Mouse (Mus musculus) ovary, adult 18-20 months (tissue): ENCODE measurements at regions not wholly inside any gene's neighbourhood (a gene's known extent, or its start where the extent isn't known, plus 50 kb on each side); places are given as distances from the start of the nearest gene placed in this dataset.

Experiments
- DNase-seq: peaks from one replicate; pipeline ENCODE4 v3.0.0; 2022; ENCODE audit warnings: low spot score, mixed read lengths

- DNase-seq: no peak
Observed at GRCm38 (mm10) chr6:140368354-140369069, 55.3 kb upstream of the Plekha5 start.

- no peak for DNase-seq
Observed at GRCm38 (mm10) chr6:140367303-140367702, 56.6 kb upstream of the Plekha5 start.

- DNase-seq: no peak
Observed at GRCm38 (mm10) chr6:140366791-140367190, 57.1 kb upstream of the Plekha5 start.

GRCm38 (mm10) chr6:140360996-140361395 lies 62.9 kb upstream of the Plekha5 start:
- no peak for DNase-seq

GRCm38 (mm10) chr6:140357901-140358300 lies 66.0 kb upstream of the Plekha5 start:
- DNase-seq: no peak

- no peak for DNase-seq
Observed at GRCm38 (mm10) chr6:140357300-140357699, 66.6 kb upstream of the Plekha5 start.

- DNase-seq: no peak
Observed at GRCm38 (mm10) chr6:140354082-140354481, 69.8 kb upstream of the Plekha5 start.

- no peak for DNase-seq
Observed at GRCm38 (mm10) chr6:140353610-140354009, 70.2 kb upstream of the Plekha5 start.

- no peak for DNase-seq
Observed at GRCm38 (mm10) chr6:140351365-140352095, 72.3 kb upstream of the Plekha5 start.

- DNase-seq: no peak
Observed at GRCm38 (mm10) chr6:140348578-140348977, 75.3 kb upstream of the Plekha5 start.

- no peak for DNase-seq
Observed at GRCm38 (mm10) chr6:140346929-140347328, 76.9 kb upstream of the Plekha5 start.

GRCm38 (mm10) chr6:140343638-140344037 lies 80.2 kb upstream of the Plekha5 start:
- no peak for DNase-seq

- no peak for DNase-seq
Observed at GRCm38 (mm10) chr6:140342881-140343280, 81.0 kb upstream of the Plekha5 start.

GRCm38 (mm10) chr6:140339731-140340130 lies 84.1 kb upstream of the Plekha5 start:
- no peak for DNase-seq

GRCm38 (mm10) chr6:140337897-140338749 lies 85.7 kb upstream of the Plekha5 start:
- no peak for DNase-seq

- no peak for DNase-seq
Observed at GRCm38 (mm10) chr6:140337083-140337491, 86.8 kb upstream of the Plekha5 start.

GRCm38 (mm10) chr6:140336414-140336941 lies 87.4 kb upstream of the Plekha5 start:
- no peak for DNase-seq

- no peak for DNase-seq
Observed at GRCm38 (mm10) chr6:140333397-140333796, 90.5 kb upstream of the Plekha5 start.

- DNase-seq: no peak
Observed at GRCm38 (mm10) chr6:140308641-140309040, 115.2 kb upstream of the Plekha5 start.

GRCm38 (mm10) chr6:140306811-140307558 lies 116.9 kb upstream of the Plekha5 start:
- DNase-seq: no peak

GRCm38 (mm10) chr6:140304105-140304504 lies 119.7 kb upstream of the Plekha5 start:
- DNase-seq: no peak
